Mouse (Mus musculus): Measurements from ENCODE around the gene Eid2b.
"Not testable (repeated sequence)": the region's sequence is repeated elsewhere in the genome, so short reads cannot be mapped to it uniquely, and the experiment has no call there.

The Eid2b gene

DNA sequence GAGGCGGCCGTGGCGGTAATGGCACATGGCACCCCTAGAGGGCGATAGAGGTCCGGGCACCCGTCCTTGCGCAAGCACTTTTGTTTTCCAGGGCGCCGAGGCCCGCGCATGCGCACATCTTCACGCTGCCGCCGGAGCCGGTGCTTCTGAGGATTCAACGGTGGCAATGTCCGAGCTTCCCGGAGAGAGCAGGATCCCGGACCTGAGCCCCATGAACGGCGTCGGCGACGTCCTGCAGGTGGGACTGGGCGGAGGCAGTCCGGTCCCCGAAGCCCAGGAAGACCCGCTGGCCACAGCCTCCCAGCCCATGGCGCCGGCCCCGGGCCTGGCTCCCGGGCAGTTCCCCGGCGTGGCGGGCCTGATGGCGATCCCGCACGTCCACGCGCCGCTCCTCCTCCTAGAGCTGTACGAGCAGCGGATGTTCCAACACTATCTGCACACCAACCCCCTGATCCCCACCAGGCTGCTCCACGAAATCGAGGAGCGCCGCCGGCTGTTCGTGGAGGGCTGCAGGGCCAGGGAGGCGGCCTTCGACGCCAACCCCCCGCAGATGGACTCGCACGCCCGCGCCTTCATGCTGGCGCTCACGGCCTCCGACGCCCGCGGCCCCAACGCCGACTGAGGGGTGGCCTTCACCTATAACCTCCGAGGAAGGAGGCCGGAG lies at the start of gene Eid2b:
TSS of gene Eid2b (plus strand) at position 125 of the 664 bp plus-strand sequence.
- DNase-seq, result peak; percentile 97

DNA sequence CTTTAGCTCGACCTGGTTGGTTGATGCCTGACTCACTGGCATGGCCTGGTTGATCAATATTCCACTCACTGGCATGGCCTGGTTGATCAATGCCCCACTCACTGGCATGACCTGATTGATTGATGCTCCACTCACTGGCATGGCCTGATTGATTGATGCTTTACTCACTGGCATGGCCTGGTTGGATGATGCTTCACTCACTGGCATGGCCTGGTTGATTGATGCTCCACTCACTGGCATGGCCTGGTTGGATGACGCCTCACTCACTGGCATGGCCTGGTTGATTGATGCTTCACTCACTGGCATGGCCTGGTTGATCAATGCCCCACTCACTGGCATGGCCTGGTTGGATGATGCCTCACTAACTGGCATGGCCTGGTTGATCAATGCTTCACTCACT lies 33.6 kb upstream of the Eid2b start:
- not testable (repeated sequence) for DNase-seq

DNA sequence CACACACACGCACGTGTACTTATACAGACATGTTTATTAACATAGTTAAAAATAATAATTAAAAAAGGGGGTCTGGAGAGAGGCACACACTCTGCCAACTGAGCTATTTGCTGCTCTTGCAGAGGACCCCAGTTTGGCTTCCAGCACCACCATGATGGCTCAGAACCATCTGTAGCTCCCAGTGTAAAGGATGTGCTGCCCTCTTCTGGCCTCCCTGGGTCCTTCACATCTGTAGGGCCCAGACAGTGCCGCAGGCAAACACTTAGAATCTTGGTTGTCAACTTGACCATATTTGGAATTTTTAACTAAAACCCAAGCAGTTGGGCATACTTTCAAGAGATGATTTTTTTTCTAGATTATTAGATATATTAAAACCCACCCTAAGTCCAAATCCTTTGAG lies 28.6 kb upstream of the Eid2b start:
- DNase-seq, result no peak

DNA sequence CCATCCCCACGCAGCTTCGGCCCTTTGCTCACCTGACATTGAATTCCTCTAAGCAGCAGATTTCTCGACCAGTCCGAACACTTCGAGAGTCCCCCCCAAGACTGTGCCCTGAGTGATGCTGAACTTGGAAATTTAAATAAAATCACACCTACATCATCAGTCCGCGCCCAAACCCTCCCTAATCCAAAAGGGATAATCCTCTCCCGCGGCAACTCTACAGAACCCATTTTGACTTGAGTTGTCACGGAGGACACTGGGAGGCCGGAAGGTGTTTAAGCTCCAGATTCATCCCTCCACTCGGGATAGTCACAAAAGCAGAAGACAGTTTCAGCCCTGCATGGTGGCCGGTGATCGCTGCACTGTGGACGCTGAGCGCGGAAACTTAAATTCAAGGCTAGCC lies 25.6 kb upstream of the Eid2b start:
- no peak for DNase-seq

DNA sequence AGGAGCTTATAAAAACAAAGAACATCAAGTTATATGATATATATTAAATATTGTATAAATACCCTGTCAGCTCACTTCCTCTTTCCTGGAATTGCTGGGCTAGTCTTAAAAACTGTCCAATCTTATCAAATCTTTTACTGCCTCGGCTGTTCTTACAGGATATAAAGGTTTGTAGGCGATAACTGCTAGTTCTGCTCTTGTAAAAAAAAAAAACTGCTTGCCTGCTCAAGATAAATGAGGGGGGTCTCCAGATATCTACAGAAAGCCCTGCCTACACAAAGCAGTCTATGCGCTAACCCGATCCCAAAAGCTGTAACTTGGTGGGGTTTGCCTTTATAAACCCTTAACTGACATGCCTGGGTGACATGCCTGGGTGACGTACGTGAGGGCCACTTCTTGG lies 22.9 kb upstream of the Eid2b start:
- no peak for DNase-seq

DNA sequence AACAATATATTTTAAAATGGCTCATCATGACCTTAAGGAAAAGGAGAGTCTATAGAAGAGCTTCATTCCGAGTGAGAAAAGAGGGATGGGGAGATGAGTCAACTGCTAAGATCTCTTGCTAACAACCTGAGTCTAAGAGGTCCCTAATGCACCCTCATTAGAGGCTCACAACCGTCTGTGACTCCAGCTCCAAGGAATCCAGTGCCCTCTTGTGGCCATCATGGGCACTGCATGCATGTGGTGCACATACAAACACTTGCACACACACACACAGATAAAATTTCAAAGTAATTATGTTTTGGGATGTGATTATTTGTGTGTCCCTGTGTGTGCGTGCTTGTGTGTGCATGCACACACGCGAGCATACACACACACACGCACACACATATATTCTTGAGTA lies 22.1 kb upstream of the Eid2b start:
- DNase-seq, result peak; percentile 16 to 28

DNA sequence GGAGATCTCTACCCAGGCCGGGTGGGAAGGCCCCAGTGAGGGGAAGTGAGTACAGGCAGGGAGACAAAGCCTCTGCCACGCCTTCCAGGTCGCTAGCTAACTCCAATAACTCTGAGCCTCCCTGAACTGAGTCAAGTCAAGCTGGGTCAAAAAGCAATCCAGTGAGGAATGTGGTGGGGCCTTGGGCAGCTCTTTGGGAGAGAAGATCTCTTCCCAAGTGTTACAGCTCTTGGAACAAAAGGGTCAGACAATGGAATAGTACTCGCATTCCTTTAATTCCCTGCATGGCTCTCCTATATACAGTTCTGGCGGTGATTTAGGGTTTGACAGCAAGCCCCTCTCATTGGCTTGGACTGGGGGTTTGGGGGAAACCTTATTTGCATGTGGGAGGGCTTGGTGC lies 14.7 kb upstream of the Eid2b start:
- DNase-seq, result no peak

DNA sequence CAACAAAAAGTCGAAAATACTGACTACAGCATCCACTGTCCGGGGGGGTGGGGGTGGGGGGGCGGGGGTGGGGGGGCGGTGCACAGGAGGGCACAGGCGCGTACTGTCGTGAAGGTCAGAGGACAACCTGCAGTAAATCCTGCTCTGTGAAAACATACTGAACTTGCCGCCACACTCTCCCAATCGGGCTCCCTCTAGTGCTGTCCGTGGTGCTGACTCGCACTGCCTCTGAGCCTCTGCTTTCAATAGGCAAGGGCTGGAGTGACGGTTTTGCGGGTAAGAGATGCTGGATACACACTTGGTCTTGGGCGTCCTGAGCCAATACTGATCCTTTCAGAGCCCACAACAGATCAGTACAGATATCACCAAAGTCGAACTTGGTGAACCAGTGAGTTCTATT lies 13.8 kb upstream of the Eid2b start:
- peak; percentile 62 to 68 for DNase-seq

DNA sequence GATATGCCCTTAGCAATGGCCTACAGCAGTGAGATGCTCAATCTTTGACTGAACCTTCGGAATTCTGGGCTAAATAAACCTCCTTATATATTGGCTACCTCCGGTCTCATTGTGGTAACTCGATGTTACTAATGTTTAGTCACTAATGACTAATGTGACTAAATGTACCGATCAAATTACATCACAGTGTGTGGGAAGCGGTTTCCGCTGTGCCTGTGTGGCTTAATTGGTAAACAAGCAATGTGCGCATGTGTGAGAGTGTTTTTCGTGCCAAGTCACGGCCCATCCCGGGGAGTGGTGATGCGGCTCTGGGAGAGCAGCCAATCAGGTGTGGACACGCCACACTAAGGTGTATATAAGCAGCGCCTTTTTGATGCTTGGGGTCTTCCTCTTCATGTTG lies 12.1 kb upstream of the Eid2b start:
- no peak for DNase-seq

DNA sequence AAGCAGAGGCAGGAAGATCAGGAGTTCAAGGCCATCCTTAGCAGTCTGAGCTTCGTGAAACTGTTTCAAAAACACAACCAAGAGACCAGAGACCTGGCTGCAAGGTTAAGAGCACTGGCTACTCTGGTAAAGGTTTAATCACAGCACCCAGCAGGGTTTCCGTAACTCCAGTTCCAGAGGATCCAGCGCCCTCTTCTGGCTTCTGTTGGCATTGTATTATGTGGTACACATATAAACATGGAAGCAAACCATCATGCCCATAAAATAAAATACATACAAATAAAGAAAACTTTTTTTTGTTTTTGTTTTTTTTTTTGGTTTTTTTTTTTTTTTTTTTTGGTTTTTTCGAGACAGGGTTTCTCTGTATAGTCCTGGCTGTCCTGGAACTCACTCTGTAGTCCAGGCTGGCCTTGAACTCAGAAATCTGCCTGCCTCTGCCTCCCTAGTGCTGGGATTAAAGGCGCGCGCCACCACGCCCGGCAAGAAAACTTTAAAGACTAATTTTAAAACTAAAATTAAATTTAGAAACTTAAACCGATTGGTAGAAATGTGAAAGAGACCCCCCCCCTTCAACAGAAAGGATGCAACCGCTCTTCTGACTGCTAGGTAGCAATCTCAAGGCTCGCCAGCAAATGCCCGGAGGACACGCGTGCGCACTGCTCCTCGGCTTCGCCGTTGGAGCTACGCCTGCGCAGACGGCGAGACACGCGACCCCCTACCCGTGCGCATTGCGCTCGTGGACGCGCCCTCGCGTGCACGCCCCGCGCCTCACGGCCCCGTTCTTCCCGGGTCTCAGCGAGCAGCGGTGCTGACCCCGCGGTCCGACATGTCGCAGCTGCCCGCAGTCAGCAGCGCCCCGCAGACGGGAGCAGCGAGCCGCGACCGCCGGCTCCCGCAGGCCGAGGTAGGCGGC lies 10.2 kb upstream of the Eid2b start, which contains the start of gene Eid2:
TSS of gene Eid2 (plus strand) at position 753 of the 913 bp plus-strand sequence.
- peak; percentile 39 to 49 for DNase-seq

DNA sequence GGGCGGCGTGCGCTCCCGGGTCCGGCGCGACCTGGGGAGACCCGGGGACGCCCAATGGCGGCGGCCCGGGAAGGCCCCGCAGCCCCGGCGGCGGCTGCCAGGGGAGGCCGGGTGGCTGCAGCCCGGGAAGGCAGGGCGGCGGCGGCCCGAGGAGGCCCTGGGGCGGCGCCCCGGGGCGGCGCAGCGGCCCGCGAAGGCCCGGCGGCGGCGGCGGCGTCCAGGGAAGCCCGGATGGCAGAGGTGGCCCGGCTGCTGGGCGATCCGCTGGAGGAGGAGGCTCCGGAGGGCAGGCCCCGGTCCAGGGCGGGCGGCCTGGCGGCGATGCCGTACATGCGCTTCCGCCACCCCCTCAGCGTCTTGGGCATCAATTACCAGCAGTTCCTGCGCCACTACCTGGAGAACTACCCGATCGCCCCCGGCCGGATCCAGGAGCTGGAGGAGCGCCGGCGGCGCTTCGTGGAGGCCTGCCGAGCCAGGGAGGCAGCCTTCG lies 9.5 kb upstream of the Eid2b start:
- peak; percentile 33 to 39 for DNase-seq

DNA sequence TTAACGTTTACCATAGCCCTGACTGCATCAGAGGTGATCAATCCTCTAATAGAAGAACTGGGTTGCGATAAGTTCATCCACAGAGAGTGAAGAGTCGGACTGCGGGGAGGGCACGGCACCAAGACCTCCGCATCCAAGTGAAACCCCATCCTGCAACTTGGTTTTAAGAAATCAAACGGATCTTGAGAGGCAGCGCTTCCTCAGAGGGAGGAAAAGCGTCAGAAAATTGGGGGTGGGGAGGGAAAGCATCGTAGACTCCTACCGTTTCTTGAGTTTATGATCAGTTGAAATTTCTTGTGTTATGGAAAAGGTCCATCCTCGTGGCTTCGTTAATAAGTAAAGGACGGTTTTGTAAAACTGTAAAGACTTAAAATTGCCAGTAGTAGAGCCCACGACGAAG lies 9.0 kb upstream of the Eid2b start:
- DNase-seq, result no peak

DNA sequence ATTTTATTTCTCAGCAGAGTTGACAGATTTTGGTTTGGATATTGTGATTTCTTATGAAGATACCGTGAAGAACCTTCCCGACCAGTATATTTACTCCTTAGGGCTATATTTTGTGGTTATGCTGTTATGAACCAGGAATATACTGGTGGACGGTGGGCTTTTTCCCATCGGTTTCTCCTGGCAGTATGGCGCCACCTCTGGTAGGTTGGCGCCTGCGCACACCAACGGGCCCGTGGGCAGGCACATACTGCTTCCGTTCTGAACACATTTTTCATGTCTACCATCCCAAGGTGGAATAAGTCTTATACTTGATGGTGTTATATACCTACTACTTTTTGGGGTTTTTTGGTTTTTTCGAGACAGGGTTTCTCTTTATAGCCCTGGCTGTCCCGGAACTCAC lies 8.2 kb upstream of the Eid2b start:
- no peak for DNase-seq

DNA sequence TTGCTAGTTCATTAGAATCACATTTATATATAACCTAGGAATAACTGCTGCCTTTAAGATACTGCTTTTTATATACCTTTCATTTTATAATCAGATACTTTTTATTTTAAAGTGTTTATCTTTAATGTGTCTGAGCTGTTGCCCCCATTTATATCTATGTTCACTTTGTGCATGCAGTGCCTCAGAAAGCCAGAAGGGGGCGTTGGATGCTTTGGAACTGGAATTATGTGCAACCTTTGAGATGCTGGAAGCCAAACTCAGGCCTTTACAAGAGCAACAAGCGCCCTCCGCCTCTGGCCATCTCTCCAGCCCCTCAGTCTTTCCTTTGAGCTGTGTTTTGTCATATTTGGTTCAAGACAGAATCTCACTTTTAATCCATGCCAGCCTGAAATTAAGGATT lies 5.8 kb upstream of the Eid2b start:
- peak; percentile 14 to 26 for DNase-seq

DNA sequence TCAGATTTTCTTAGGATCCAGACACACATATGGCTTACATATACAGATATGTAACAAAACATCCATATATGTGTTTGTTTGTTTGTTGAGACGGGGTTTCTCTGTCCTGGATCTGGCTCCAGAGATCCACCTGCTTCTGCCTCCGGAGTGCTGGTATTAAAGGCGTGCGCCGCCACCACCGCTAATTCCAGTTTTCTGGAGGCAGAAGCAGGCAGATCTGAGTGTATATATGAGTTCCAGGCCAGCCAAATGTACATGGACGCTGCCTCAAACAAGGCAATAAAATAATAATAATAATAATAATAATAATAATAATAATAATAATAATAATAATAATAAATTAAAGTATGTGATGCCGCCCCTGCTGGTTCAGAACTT lies 313 bp upstream of the Eid2b start:
- DNase-seq, result no peak

DNA sequence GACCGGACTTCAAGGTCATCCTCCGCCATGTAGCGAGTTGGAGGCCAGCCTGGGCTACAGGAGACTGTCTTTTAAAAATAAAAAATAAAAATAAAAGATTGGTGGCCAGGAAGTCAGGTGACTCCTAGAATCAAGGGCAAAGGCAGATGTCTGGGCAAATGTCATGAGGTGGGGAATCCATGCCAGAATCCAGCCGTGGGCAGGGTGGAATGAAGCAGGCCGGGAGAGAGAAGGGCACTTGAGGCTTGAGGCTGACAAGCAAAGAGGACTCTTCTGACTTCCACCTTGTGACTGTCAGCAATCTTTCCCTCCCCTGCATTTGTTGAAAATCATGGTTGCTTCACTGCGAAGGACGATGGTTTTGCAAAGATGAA lies 727 bp downstream of the Eid2b start:
- no peak for DNase-seq

DNA sequence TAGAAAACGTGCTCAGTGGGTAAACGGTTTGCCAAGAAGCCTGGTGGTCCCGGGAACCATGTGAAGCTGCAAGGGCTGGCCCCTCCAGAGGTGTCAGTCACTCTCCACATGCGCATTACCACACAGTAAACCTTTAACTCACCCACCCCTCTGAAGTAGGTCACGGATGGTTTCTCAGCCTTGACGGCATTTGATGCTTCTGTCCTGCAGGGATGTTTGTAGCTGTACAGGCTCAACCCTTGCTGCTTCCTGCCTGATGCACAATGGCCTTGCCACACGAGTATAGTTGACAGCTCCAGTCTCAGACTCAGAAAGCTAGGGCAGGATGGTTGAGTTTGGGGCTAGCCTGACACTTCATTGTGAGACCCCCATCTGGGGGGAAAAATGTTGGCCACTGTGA lies 3.1 kb downstream of the Eid2b start:
- no peak for DNase-seq

DNA sequence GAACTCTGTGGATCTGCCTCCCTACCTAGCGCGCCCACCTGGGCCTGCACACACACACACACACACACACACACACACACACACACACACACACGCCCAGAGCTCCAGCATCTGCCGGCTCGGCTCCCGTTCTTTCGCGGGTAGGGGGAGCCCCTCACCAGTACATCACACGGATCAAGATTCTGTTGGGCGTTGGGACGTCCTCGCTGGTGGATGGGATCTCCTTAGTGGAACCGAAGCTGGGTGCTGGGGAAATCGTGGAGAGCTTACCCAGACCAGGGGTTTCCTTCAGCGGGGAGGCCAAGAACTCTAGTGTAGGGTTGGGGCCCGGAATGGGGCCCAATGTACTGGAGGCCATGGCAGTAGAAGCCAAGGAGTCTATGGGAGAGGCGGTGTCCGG lies 12.6 kb downstream of the Eid2b start:
- DNase-seq, result peak in 1 of 2 experiments; percentile 6

DNA sequence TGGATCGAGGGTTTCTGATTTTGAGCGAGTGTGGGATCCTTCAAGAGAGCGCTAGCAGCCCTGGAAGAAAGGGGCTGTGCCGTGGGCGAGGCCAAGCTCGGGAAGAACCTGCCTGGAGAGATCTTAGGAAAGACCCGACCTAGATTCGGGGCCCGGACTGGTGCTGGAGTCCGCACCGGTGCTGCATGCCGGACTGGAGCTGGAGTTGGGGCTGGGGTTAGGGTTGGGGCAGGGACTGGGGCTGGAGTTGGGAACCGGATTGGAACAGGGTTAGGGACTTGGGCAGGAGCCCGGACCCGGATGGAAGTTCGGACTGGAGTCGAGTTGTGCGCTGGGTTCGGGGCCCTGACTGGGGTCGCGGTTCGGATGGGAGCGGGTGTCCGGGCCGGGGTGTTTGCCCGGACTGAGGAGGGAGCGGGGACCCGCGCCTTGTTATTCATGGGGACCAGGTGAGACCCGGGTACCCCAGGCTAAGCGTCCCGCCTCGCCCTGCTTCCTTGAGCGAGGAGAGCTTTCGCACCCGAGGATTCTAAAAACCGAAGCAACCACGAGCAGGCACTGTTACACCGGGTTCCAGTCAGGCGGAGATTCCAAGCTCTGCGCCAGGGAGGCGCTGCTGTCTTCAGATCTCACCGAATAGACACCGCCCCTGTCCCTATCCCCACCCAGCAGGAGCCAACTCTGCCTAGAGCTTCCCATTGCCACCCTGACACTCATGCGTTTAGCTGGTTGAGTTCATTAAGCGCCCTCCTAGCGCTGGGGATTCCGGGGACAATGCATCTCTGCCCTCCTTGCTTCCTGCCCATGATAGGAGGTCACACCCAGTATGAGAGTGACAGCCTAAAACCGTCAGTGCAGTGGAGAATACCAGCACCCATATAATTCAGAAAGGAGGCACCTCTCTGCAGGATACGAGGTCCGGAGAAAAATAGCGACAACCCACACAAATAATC lies 13.4 kb downstream of the Eid2b start, which contains the start of gene Selenov:
TSS of gene Selenov (minus strand) at position 549 of the 953 bp plus-strand sequence.
- DNase-seq, result peak in 1 of 2 experiments; percentile 6

DNA sequence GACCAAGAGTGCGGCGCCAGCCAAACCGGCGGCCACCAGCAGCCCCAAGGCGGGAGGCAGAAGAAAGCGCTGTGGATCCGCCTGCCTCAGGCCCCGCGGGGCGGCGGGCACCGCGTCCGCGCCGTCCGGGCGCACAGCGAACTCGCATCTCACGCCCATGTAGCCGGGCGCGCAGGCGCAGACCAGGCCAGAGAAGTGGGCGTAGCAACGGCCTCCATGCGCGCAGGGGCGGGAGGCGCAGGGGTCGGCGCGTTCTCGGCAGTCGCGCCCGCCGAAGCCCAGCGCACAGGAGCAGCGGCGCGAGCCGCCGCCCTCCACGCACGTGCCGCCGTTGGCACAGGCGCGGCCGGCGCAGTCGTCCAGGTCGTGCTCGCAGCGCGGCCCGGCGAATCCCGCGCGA lies 16.9 kb downstream of the Eid2b start:
- DNase-seq, result peak; percentile 33 to 37

DNA sequence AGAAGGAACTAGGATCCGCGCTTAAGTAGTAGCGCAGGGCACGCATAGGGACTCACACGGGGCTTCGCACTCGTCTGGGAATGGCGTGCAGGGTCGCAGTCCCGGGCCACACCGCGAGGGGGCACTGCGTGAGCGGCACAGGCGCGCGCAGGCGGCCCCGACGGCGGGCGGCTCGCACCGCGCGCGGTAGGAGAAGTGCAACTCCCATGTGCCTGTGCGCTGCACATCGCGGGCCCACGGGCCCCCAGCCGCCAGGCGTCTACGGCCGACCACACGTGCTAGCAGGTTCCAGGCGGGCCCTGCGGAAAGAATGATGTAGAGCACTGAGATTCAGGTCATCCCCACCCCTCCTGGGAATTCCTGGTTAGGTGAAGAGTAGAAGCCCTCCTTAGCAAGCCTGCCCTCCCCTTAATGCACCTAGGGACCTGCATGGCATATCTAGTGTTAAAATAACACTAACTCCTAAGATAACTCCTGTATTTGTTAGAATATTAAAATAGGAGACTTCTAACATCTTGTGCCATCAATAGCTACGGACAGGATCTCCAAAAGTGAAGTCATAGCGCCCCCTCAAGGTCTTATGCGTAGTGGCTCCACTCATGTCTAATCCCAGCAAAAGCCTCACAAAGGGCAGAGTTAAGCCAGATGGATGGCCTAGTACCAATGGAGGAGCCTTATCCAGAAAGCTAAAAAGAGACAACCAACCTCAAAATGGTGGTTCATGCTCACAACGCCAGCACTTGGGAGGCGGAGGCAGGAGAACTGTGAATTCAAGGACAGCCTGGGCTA lies 21.5 kb downstream of the Eid2b start:
- DNase-seq, result peak; percentile 44 to 51
